Comparison of ENCODE assay signal across 27 mouse cellular contexts in genomic region chr19:57191109-57191508, GRCm38 (mm10).
"Had no signal": no experiment of that assay in that cellular context is flagged by ENCODE, and none has a peak within 500 bp of the region (broad histone marks: within the 10 kb centered on the region; RNA-seq: fewer than 3 reads in every experiment).

No protein-coding gene starts in this region.

- ATAC-seq: forebrain, embryonic 13.5 days; forebrain, embryonic 15.5 days; forebrain, embryonic 16.5 days; forebrain, postnatal 0 days had no signal

- H3K36me3 ChIP-seq: embryonic facial prominence, embryonic 10.5 days; embryonic facial prominence, embryonic 12.5 days; embryonic facial prominence, embryonic 13.5 days; embryonic facial prominence, embryonic 15.5 days; forebrain, embryonic 10.5 days; forebrain, embryonic 12.5 days; forebrain, embryonic 15.5 days had no signal

- H3K4me1 ChIP-seq: embryonic facial prominence, embryonic 10.5 days; embryonic facial prominence, embryonic 12.5 days; forebrain, embryonic 10.5 days; forebrain, embryonic 12.5 days; forebrain, embryonic 13.5 days had no signal

- DNase-seq: cerebellum, adult 2 months; cerebellum, adult 8-10 months; cerebellum, adult 9-10 months; cerebellum, adult 9-11 months; cerebellum, postnatal 10 days; cerebellum, postnatal 14 days; cerebellum, postnatal 25 days; cerebellum, postnatal 36 days; embryo, embryonic 11 days; forebrain, postnatal 0 days; gastrocnemius, adult 2 months; gastrocnemius, postnatal 10 days; gastrocnemius, postnatal 14 days; gastrocnemius, postnatal 25 days; gastrocnemius, postnatal 36 days; heart, adult 18-20 months; heart, adult 2 months had no signal

- H3K4me3 ChIP-seq: embryonic facial prominence, embryonic 10.5 days; embryonic facial prominence, embryonic 12.5 days; embryonic facial prominence, embryonic 13.5 days; embryonic facial prominence, embryonic 15.5 days; erythroblast, embryonic 14.5 days; forebrain, embryonic 10.5 days; forebrain, embryonic 12.5 days; forebrain, embryonic 13.5 days; forebrain, embryonic 15.5 days; gastrocnemius, adult 2 months; heart, adult 2 months had no signal

- H3K27ac ChIP-seq: embryonic facial prominence, embryonic 10.5 days; embryonic facial prominence, embryonic 12.5 days; embryonic facial prominence, embryonic 13.5 days; embryonic facial prominence, embryonic 15.5 days; forebrain, embryonic 10.5 days; forebrain, embryonic 12.5 days; forebrain, embryonic 13.5 days; forebrain, embryonic 15.5 days; gastrocnemius, adult 2 months had no signal

- H3K9ac ChIP-seq: embryonic facial prominence, embryonic 12.5 days; embryonic facial prominence, embryonic 13.5 days; embryonic facial prominence, embryonic 15.5 days; forebrain, embryonic 12.5 days; forebrain, embryonic 13.5 days; forebrain, embryonic 15.5 days; forebrain, postnatal 0 days had no signal

- H3K4me2 ChIP-seq: embryonic facial prominence, embryonic 12.5 days; embryonic facial prominence, embryonic 13.5 days; embryonic facial prominence, embryonic 15.5 days; forebrain, embryonic 12.5 days; forebrain, embryonic 13.5 days; forebrain, embryonic 15.5 days had no signal

- H3K9me3 ChIP-seq: embryonic facial prominence, embryonic 10.5 days; embryonic facial prominence, embryonic 12.5 days; embryonic facial prominence, embryonic 13.5 days; embryonic facial prominence, embryonic 15.5 days; forebrain, embryonic 10.5 days; forebrain, embryonic 12.5 days; forebrain, embryonic 13.5 days; forebrain, embryonic 15.5 days had no signal
